Mouse (Mus musculus): ENCODE results near the gene Cadps2. TPM values are rescaled to one million over a fixed set of nuclear protein-coding genes. Genes with fewer than 3 reads are reported as not detected.

Cadps2 gene
- polyA plus RNA-seq, 1 experiment from 2014 or later, result 3.5 TPM

DNA sequence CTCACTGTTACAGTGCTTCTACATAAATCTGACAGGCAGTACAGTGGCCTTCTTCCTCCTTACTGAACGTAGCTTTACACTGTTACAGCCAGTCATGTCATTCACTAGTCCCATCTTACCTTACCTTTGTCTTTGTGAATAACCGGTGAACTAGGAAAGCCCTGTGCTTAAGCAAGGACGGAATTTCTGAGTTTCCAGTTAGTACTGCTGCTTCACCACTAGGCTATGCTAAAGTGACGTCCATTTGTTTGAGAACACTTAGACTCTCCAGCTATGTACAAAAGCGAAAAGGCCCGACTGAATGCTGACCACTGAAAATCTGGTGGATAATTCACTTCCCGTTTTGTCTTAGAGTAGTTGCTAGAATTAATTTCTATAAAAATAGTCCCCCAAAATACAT lies 347.4 kb downstream of the Cadps2 start:
- H3K9me3 ChIP-seq, result no peaks in the 10 kb centered on the region
- no peak overlapping the region for H3K4me3 ChIP-seq
- no peaks in the 10 kb centered on the region for H3K36me3 ChIP-seq
- ATAC-seq (ENCODE audit: low FRiP score, low read depth), result peak; percentile 83
- no peak overlapping the region for H3K9ac ChIP-seq
- no peak overlapping the region for H3K27ac ChIP-seq
- no peaks in the 10 kb centered on the region for H3K27me3 ChIP-seq
- H3K4me2 ChIP-seq (replicated peaks), result no peak overlapping the region
- no peaks in the 10 kb centered on the region for H3K4me1 ChIP-seq
- WGBS, result 48% methylated on average over 7 of the region's 7 CpGs

DNA sequence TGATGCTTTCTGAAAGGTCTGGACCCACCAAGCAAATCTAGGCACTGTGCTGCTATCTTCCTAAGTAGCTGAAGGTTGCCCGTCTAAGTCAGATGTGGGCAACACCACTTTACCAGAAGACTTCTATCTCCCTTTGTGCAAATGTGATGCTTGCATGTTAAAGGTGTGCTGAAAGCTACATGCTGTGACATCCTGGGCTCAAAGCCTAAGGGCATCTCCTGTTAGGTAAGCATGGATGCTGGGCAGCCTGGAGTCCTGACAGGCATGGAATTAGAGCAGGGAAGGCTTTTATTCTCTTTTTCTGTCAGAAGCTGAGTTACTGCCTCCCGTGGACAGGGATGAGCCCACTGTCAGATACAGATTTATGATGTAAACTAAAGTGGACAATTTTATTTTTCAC lies 348.8 kb downstream of the Cadps2 start:
- H3K4me2 ChIP-seq (replicated peaks), result no peak overlapping the region
- no peaks in the 10 kb centered on the region for H3K36me3 ChIP-seq
- no peak overlapping the region for H3K9ac ChIP-seq
- no peaks in the 10 kb centered on the region for H3K4me1 ChIP-seq
- H3K27me3 ChIP-seq, result no peaks in the 10 kb centered on the region
- H3K4me3 ChIP-seq, result no peak overlapping the region
- H3K27ac ChIP-seq, result no peak overlapping the region
- ATAC-seq (ENCODE audit: low FRiP score, low read depth), result no peak
- WGBS, result 80% methylated on average over 2 of the region's 2 CpGs
- H3K9me3 ChIP-seq, result 0 out of 2 replicates have a peak, but pooled peaks cover 4% of the 10 kb centered on the region

DNA sequence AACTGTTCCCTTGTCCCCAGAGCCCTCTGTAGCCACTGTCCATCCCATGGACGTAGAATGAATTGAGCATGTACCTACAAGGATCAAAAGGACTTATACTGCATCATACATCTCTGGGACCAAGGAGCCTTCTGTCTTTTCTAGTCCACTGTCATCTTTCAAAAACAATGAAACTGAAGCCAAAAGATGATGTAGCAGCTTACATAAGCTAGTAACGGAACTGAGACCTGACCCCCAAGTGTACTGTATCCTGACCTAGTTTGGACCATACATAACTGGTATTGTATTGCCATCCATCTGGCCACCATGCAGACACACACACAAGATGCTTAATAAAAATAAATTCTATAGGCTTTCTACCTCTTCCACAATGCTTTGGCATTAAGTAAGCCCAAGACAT lies 350.2 kb downstream of the Cadps2 start:
- H3K4me2 ChIP-seq (replicated peaks), result no peak overlapping the region
- H3K36me3 ChIP-seq, result no peaks in the 10 kb centered on the region
- H3K4me3 ChIP-seq, result no peak overlapping the region
- WGBS, result 77% methylated on average over 2 of the region's 2 CpGs
- H3K9me3 ChIP-seq, result 0 out of 2 replicates have a peak, but pooled peaks cover 4% of the 10 kb centered on the region
- no peaks in the 10 kb centered on the region for H3K4me1 ChIP-seq
- no peaks in the 10 kb centered on the region for H3K27me3 ChIP-seq
- no peak for ATAC-seq (ENCODE audit: low FRiP score, low read depth)
- H3K9ac ChIP-seq, result no peak overlapping the region
- no peak overlapping the region for H3K27ac ChIP-seq

DNA sequence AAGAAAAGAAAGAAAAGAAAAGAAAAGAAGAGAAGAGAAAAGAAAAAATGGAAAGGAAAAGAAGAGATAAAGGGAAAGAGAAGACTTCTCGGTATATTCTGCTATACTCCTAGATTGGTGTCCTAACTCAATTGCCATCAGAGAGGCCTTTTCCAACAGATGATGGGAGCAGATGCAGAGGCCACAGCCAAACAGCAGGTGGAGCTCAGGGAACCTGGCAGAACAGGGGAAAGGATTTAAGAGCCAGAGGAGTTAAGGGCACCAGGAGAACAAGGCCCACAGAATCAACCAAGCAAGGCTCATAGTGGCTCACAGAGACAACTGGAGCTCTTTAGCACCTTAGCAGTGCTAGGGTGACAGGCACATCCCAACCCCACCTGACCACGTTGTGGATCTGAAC lies 366.5 kb downstream of the Cadps2 start:
- ATAC-seq (ENCODE audit: low FRiP score, low read depth), result no peak
- WGBS, result 58% methylated on average over 2 of the region's 2 CpGs
- no peaks in the 10 kb centered on the region for H3K4me1 ChIP-seq

DNA sequence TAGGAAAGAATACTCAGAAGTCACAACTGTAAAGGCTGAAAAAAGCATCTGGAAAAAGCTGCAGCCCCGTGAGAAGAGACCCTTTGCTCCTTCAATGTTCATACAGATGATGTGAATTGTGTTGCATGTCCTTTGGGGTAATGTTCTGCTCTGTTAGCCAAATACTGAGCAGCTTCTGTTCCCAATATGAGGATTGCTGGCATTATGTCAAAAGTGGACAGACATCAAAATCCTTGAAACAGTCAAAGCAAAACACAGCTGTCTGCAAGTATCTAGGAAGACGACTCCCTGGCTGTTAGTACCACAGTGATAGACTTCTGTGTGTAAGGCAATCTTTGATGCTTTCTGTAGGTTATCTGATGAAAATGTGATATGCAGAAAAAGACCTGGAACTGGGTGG lies 367.4 kb downstream of the Cadps2 start:
- no peak overlapping the region for H3K4me2 ChIP-seq (replicated peaks)
- H3K27ac ChIP-seq, result no peak overlapping the region
- H3K36me3 ChIP-seq, result no peaks in the 10 kb centered on the region
- no peak overlapping the region for H3K4me3 ChIP-seq
- no peak for ATAC-seq (ENCODE audit: low FRiP score, low read depth)
- no peaks in the 10 kb centered on the region for H3K27me3 ChIP-seq
- no peaks in the 10 kb centered on the region for H3K4me1 ChIP-seq
- no peaks in the 10 kb centered on the region for H3K9me3 ChIP-seq
- no peak overlapping the region for H3K9ac ChIP-seq
- WGBS, result 64% methylated on average over 2 of the region's 2 CpGs

More for the DNA sequence above, 366.5 kb downstream of the Cadps2 start:
- Histone ChIP-seq H3K4me2 (replicated peaks) (no peak overlapping the region), H3K27me3 (no peaks in the 10 kb centered on the region), H3K9ac (no peak overlapping the region), H3K4me3 (no peak overlapping the region), H3K9me3 (no peaks in the 10 kb centered on the region), H3K36me3 (no peaks in the 10 kb centered on the region), H3K27ac (no peak overlapping the region)

DNA sequence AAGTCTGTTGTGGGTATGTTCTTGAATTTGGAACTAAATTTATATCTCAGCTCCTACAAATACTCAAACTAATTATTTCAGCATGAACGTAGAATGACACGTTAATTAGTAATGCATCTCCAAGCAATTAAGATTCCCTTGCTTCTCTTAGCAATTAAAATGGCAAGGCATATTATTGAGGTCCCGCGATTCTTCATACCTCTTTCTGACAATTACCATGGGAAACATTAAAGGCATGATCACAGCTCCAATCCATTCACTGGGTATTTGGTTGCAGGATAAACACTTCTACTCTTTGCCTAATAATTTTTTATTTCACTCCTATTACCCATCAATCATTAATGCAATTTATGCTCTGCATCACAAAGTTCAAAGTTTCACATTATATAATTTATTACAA lies 371.3 kb downstream of the Cadps2 start:
- Histone ChIP-seq H3K4me3 (no peak overlapping the region), H3K4me2 (replicated peaks) (no peak overlapping the region), H3K9ac (no peak overlapping the region), H3K27me3 (no peaks in the 10 kb centered on the region), H3K36me3 (no peaks in the 10 kb centered on the region), H3K27ac (no peak overlapping the region), H3K4me1 (no peaks in the 10 kb centered on the region), H3K9me3 (no peaks in the 10 kb centered on the region)
- 63% methylated on average over 4 of the region's 4 CpGs for WGBS
- no peak for ATAC-seq (ENCODE audit: low FRiP score, low read depth)

DNA sequence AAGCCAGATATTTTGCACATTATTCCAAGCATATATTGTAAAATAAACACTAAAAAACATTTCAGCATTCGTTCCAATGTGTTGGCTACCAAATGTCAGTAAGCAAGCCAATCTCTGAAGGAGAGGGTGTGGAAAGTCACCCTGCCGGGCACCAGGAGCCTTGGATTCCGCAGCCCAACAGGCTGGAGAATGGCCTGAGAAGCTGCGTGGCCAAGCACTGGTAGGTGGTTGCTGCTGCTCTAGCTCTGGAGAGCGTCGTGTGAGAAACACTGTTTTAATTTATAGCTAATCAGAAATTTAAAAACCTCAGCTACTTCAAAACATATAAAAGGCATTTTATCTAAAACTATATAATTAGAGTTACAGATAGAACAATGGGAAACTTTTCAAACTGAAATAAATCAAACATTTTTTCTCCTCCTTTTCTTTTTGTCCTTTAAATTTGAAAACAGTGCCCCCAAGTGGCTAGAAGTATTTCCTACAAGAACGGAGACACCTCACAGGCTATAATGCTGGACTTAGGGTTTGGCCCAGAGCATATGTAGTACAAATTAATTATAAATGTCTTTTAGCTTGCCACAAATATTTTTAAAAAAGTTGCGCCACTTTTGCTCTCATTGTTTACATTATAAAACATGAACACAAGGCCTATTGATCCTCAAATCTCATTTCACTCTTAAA lies 376.5 kb downstream of the Cadps2 start:
- no peaks in the 10 kb centered on the region for H3K4me1 ChIP-seq
- H3K36me3 ChIP-seq, result no peaks in the 10 kb centered on the region
- H3K27me3 ChIP-seq, result no peaks in the 10 kb centered on the region
- H3K4me2 ChIP-seq (replicated peaks), result peak overlapping the region; percentile 30; the same call in 1 of the 2 replicates
- H3K27ac ChIP-seq, result no peak overlapping the region
- 0 out of 2 replicates have a peak, but pooled peaks have one; percentile 44 for ATAC-seq (ENCODE audit: low FRiP score, low read depth)
- 20% methylated on average over 8 of the region's 8 CpGs for WGBS
- H3K9me3 ChIP-seq, result no peaks in the 10 kb centered on the region
- no peak overlapping the region for H3K4me3 ChIP-seq
- H3K9ac ChIP-seq, result no peak overlapping the region

DNA sequence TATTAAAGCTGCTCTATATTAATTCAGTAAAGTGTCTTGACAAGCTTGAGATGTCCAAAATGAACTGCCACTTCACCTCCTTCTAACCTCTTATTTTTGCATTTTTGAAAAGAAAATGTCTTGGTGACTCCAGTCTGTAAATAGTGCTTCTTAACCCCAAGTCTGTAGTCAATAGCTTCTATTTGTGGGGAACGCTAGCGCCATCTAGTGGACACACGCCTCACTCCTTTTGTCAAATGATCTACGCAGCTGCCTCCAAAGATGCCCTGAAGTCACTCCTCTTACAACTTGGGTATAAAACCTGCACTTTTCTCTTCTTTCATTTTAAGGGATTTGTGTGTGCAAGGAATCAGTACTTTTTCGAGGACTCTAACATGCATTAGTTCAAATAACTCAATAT lies 381.5 kb downstream of the Cadps2 start:
- peak; percentile 69; the same call in 1 of the 2 replicates for ATAC-seq (ENCODE audit: low FRiP score, low read depth)
- Histone ChIP-seq H3K4me1 (no peaks in the 10 kb centered on the region), H3K9me3 (no peaks in the 10 kb centered on the region), H3K36me3 (no peaks in the 10 kb centered on the region), H3K9ac (no peak overlapping the region), H3K27me3 (no peaks in the 10 kb centered on the region), H3K4me3 (no peak overlapping the region), H3K4me2 (replicated peaks) (no peak overlapping the region), H3K27ac (no peak overlapping the region)
- under 1% methylated on average over 5 of the region's 5 CpGs for WGBS

DNA sequence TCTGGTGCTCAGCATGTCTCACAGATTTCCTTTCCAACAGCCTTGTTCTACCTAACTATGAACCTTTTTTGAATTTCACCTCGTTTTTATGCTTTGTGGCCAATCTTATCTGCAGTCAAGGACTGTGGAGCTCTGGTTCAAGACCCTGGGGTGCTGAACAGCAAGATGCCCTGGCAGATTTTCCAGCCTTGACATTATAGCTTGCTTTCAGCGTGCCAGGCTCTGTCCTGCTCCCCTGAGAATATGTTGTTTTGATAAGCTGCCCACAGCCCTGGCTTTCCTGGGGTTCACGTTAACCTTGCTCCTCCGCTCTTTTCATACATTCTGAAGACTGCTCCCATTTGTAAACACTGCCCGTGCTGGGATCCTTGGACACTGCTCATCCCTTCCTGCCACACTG lies 385.3 kb downstream of the Cadps2 start:
- H3K9me3 ChIP-seq, result no peaks in the 10 kb centered on the region
- H3K4me3 ChIP-seq, result no peak overlapping the region
- H3K27ac ChIP-seq, result no peak overlapping the region
- H3K27me3 ChIP-seq, result no peaks in the 10 kb centered on the region
- H3K9ac ChIP-seq, result no peak overlapping the region
- H3K4me1 ChIP-seq, result no peaks in the 10 kb centered on the region
- H3K4me2 ChIP-seq (replicated peaks), result no peak overlapping the region
- no peak for ATAC-seq (ENCODE audit: low FRiP score, low read depth)
- H3K36me3 ChIP-seq, result no peaks in the 10 kb centered on the region
- 57% methylated on average over 5 of the region's 5 CpGs for WGBS

DNA sequence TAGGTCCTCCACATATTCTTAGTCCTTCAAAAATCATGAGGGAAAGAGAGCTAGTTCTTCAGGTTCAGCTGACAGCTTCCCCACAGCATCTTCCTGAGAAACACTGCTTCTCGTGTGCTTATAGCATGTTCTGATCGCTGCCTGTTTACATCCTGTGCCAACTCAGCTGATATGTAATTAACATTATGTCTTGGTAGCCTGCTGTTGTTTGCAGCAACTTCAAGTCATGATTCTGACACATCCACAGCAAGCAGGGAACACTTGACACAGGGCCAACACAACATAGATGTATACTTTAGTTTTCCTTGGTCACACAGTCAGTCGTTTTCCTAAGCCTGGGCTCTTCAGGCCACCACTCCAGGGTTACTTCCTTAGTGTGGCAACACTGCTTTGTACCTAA lies 399.3 kb downstream of the Cadps2 start:
- H3K27me3 ChIP-seq, result no peaks in the 10 kb centered on the region
- H3K4me2 ChIP-seq (replicated peaks), result no peak overlapping the region
- H3K4me1 ChIP-seq, result no peaks in the 10 kb centered on the region
- no peak for ATAC-seq (ENCODE audit: low FRiP score, low read depth)
- H3K9me3 ChIP-seq, result no peaks in the 10 kb centered on the region
- H3K27ac ChIP-seq, result no peak overlapping the region
- no peak overlapping the region for H3K9ac ChIP-seq
- WGBS, result 65% methylated on average over 3 of the region's 3 CpGs
- H3K36me3 ChIP-seq, result no peaks in the 10 kb centered on the region
- no peak overlapping the region for H3K4me3 ChIP-seq

DNA sequence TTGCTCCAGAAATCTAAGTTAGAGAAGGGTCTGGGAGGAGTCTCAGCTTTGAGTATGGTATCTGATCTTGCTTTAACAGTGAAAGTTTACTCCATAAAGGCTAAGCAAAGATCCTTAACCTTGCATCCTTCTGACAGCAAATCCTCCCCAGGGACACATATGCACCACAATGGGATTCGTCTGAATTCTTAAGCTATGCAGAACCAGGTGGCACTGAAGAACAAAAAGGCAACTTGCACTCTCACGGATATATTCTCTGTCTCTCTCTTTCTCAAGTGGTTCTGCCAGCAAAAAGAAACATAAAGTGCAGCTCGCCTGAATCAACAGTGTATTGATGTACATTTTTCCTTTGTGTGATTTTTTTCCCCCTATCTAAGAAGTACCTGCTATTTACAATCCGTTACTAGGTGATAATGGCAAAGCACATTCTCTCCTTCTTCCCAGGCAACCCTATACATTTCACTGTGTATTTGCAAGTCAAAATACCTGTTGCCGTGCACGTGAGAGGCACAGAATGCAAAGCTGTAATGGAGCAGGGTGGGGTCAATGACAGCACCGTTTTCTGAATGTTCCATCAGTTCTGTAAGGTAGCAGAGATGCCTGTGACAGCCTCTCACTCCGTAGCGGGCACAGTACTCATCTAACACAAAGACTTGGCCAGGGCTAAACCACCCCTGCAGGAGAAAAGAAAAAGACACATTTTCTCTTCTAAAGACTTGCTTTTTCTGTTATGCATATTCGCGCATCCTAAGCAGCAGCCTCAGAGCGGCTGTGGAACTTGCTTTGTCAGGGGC lies 428.8 kb downstream of the Cadps2 start:
- H3K36me3 ChIP-seq, result no peaks in the 10 kb centered on the region
- H3K9me3 ChIP-seq, result no peaks in the 10 kb centered on the region
- H3K27me3 ChIP-seq, result peaks cover 20% of the 10 kb centered on the region
- peaks cover 8% of the 10 kb centered on the region; the same call in 1 of the 2 replicates for H3K4me1 ChIP-seq
- ATAC-seq (ENCODE audit: low FRiP score, low read depth), result no peak
- peak overlapping the region; percentile 25 for H3K4me2 ChIP-seq (replicated peaks)
- no peak overlapping the region for H3K9ac ChIP-seq
- 7% methylated on average over 12 of the region's 12 CpGs for WGBS
- H3K27ac ChIP-seq, result no peak overlapping the region
- H3K4me3 ChIP-seq, result no peak overlapping the region

DNA sequence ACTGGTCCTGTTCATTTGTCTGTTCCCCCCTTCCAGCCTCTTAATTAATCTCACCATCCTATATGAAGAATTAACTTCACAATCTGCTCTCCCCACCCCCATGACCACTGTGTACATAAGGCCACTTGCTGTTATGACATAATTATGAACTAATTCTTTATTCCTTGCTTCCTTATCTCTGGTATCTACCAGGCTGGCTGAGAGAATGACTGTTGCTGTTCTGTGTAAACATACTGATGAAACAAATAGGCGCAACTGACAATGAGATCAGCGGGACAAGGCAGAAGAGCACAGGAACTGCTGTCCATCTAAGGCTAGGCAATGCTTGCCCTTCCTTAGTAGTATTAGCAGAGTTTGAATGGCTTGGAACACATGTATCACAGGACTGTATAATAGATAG lies 445.1 kb downstream of the Cadps2 start:
- H3K9me3 ChIP-seq, result no peaks in the 10 kb centered on the region
- no peak overlapping the region for H3K9ac ChIP-seq
- H3K27me3 ChIP-seq, result no peaks in the 10 kb centered on the region
- H3K27ac ChIP-seq, result no peak overlapping the region
- WGBS, result 92% methylated on average over 2 of the region's 2 CpGs
- no peaks in the 10 kb centered on the region for H3K36me3 ChIP-seq
- H3K4me2 ChIP-seq (replicated peaks), result no peak overlapping the region
- no peaks in the 10 kb centered on the region for H3K4me1 ChIP-seq
- no peak overlapping the region for H3K4me3 ChIP-seq
- ATAC-seq (ENCODE audit: low FRiP score, low read depth), result no peak

Measured in limb, embryonic 13.5 days (tissue).